Mouse (Mus musculus) layer of hippocampus, adult 9-10 months (tissue): ENCODE results near the gene Arid1b.

Experiments
- DNase-seq: peaks from one replicate; pipeline ENCODE4 v3.0.0; 2022; ENCODE audit warnings: low spot score

Gene Arid1b

GRCm38 (mm10) chr17:4993840-4994503 lies at the start of gene Arid1b:
Gene Arid1b, plus strand, starts transcription at chr17:4994332.
- DNase-seq, result no peak

GRCm38 (mm10) chr17:4945311-4945751 lies 48.8 kb upstream of the Arid1b start:
- DNase-seq, result no peak

- no peak for DNase-seq
These were observed 48.2 kb upstream of the Arid1b start for GRCm38 (mm10) chr17:4945871-4946331.

- DNase-seq, result no peak
These were observed 47.6 kb upstream of the Arid1b start for GRCm38 (mm10) chr17:4946421-4946974.

- no peak for DNase-seq
These were observed 47.1 kb upstream of the Arid1b start for GRCm38 (mm10) chr17:4947013-4947412.

- DNase-seq, result no peak
These were observed 46.7 kb upstream of the Arid1b start for GRCm38 (mm10) chr17:4947439-4947838.

GRCm38 (mm10) chr17:4948501-4948900 lies 45.6 kb upstream of the Arid1b start:
- DNase-seq, result no peak

- DNase-seq, result no peak
These were observed 39.7 kb upstream of the Arid1b start for GRCm38 (mm10) chr17:4954431-4954830.

- DNase-seq, result no peak
These were observed 29.8 kb upstream of the Arid1b start for GRCm38 (mm10) chr17:4964192-4964877.

- no peak for DNase-seq
These were observed 26.9 kb upstream of the Arid1b start for GRCm38 (mm10) chr17:4967201-4967600.

GRCm38 (mm10) chr17:4968035-4968434 lies 26.1 kb upstream of the Arid1b start:
- DNase-seq, result no peak

GRCm38 (mm10) chr17:4968878-4969277 lies 25.3 kb upstream of the Arid1b start:
- no peak for DNase-seq

GRCm38 (mm10) chr17:4972261-4972660 lies 21.9 kb upstream of the Arid1b start:
- no peak for DNase-seq

- DNase-seq, result no peak
These were observed 19.4 kb upstream of the Arid1b start for GRCm38 (mm10) chr17:4974736-4975135.

- no peak for DNase-seq
These were observed 14.0 kb upstream of the Arid1b start for GRCm38 (mm10) chr17:4980151-4980550.

GRCm38 (mm10) chr17:4982819-4983218 lies 11.3 kb upstream of the Arid1b start:
- DNase-seq, result no peak

GRCm38 (mm10) chr17:4984691-4985090 lies 9.4 kb upstream of the Arid1b start:
- no peak for DNase-seq

- no peak for DNase-seq
These were observed 3.1 kb upstream of the Arid1b start for GRCm38 (mm10) chr17:4990911-4991560.

GRCm38 (mm10) chr17:4991600-4991999 lies 2.5 kb upstream of the Arid1b start:
- DNase-seq, result no peak

- no peak for DNase-seq
These were observed 664 bp upstream of the Arid1b start for GRCm38 (mm10) chr17:4993497-4993839.

GRCm38 (mm10) chr17:4994504-4994812 lies 326 bp downstream of the Arid1b start:
- DNase-seq, result no peak

- DNase-seq, result no peak
These were observed 855 bp downstream of the Arid1b start for GRCm38 (mm10) chr17:4994813-4995560.
